Mouse (Mus musculus): Measurements from ENCODE around the gene Olfr48.

DNA sequence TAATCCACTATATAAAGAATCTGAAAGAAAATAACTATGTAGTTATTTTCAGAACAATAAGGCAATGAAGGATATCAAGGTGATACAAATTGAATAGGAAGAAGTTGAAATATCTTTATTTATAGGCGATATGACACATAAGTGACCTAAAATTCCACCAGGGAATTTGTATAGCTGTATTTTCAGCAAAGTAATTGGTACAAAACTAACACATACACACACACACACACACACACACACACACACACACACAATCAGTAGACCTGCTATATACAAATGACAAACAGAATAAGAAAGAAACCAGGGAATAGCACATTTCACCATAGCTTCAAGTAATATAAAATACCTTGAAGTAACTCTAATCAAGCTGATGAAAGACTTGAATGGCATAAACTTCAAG lies 27.8 kb downstream of the Olfr48 start:
- TF ChIP-seq CTCF (IDR thresholded peaks at IDR 0.05; ENCODE audit: borderline replicate concordance, control insufficient read depth, extremely low read depth, insufficient read depth, low read length, poor library complexity) (no peak), POLR2A (IDR thresholded peaks at IDR 0.05; ENCODE audit: control insufficient read depth, extremely low read depth, insufficient read depth, low read length, poor library complexity) (no peak)

Measured in thymus, adult 2 months (tissue).